Mouse (Mus musculus) regulatory T cell (primary cell): ENCODE data around the gene Erich3.

Experiments used
- in situ Hi-C: fragments of 300-600 bp; cut with MboI, MseI; formaldehyde crosslinking; loops from one replicate; pipeline ENCODE4 v1.15.1; 2025; ENCODE audit warnings: high pct_unique_total_duplicates

Erich3 gene

GRCm38 (mm10) chr3:154673326-154673725 lies 9.7 kb downstream of the Erich3 start:
- in situ Hi-C loops: no loop called here

GRCm38 (mm10) chr3:154682570-154682969 lies 18.9 kb downstream of the Erich3 start:
- in situ Hi-C loops: no loop called here

GRCm38 (mm10) chr3:154683667-154684066 lies 20.0 kb downstream of the Erich3 start:
- in situ Hi-C loops: no loop called here

- in situ Hi-C loops: no loop called here
Observed at GRCm38 (mm10) chr3:154690260-154690659, 26.6 kb downstream of the Erich3 start.

DNA sequence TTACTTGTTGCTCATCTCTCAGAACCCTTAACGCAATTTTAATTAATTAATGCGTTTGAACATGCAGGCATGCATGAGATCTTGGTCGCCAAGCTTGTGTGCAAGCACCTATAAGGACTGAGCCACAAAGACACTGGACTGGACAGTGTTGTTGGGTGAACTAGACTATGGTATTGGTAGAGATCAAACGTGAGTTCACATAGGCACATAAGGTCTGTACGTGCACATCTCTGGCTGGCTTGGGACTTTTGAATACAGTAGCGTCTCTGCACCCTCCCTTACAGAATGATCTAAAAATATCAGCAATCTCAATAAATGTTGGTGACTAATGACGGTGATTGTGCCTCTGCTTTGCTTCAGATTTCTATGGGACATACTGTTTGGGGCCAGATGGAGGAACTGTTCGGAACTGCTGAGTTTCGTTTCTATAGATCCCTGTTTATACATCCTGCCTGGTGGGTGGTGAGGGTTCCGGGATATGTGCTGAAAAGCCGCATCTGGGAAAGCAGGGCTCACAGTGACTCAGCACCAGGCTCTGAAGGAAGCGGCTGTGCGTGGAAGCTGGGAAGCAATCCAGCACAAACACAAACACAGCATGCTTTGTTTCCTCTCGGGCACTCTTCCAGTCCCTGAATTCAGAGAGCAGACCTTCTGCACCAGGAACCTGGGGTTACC lies 28.4 kb downstream of the Erich3 start:
- in situ Hi-C loops: no loop called here

DNA sequence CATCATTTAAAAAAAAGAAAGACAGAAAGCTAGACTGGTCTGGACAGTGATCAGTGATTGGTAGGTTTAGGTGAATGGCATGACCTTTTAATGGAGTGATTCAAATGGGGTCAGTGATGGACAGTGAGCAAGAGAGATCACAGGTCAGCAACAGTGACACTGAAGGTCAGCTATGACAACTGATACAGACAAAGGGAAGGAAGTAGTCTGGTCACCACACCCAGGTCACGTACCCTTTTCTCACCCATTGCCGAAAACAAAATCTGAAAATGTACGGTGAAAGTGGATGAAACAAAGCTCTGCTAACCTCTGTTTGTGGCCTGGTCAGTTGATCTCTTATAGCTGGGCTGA lies 28.9 kb downstream of the Erich3 start:
- in situ Hi-C loops: no loop called here

- in situ Hi-C loops: no loop called here
Observed at GRCm38 (mm10) chr3:154693902-154694301, 30.2 kb downstream of the Erich3 start.

- in situ Hi-C loops: no loop called here
Observed at GRCm38 (mm10) chr3:154696611-154697010, 33.0 kb downstream of the Erich3 start.

- in situ Hi-C loops: no loop called here
Observed at GRCm38 (mm10) chr3:154698907-154699306, 35.2 kb downstream of the Erich3 start.

- in situ Hi-C loops: no loop called here
Observed at GRCm38 (mm10) chr3:154700296-154700695, 36.6 kb downstream of the Erich3 start.

DNA sequence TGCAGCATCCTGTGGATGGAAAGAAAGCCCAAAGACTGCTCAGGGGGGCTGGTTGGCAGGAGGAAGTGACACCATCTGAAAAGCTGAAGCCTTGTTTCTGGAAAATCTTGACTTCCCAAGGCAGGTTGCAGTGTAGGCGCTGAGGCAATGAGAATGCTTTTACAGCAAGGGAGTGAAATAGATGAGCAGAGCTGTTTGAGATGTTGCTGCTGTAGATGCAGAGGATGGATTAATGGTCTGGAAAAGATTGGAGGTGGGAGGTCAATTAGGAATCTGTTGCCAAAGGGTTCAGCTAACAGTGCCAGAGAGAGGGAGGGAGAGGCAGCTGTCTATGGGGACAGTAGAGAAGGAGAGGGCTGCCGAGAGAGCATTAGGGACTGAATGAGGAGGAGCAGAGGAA lies 37.1 kb downstream of the Erich3 start:
- in situ Hi-C loops: no loop called here

GRCm38 (mm10) chr3:154704755-154705154 lies 41.1 kb downstream of the Erich3 start:
- in situ Hi-C loops: no loop called here

DNA sequence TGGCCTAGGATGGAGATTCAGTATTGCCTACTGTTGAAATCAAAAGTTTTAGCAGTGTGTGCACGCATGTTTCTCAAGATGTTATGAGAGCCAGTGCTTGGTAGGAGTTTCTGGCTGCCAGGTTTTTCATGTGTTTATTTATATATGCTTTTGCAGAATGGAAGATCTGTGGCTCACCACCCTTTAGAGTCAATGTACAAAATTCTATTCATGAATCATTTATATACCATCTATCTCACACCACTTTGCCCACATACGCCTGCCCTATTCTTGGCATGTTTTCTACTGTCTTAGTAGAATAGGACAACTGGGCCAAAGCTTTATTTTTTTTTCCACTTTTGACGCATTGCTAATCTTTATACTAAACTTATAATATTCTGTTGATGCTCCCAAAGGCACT lies 44.5 kb downstream of the Erich3 start:
- in situ Hi-C loops: no loop called here

- in situ Hi-C loops: no loop called here
Observed at GRCm38 (mm10) chr3:154723198-154723597, 59.5 kb downstream of the Erich3 start.

DNA sequence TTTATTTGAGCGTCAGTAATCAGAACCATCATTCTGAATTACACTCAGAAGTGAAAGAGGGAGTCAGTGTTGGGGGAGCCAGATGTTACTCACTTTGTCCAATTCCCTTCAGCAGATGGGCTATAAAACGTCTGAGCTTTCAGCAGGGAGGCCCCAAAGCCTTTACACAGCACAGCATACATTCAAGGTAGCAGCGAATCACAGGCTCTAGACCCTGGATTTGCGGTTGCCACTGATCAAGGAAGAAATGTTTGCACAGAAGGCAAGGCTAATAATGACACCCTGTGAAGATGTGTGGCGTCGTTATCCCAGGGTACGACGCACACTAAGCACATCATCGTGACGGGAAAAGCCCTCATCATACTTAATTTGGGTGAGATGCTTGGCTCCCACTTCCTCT lies 67.8 kb downstream of the Erich3 start:
- in situ Hi-C loops: no loop called here

DNA sequence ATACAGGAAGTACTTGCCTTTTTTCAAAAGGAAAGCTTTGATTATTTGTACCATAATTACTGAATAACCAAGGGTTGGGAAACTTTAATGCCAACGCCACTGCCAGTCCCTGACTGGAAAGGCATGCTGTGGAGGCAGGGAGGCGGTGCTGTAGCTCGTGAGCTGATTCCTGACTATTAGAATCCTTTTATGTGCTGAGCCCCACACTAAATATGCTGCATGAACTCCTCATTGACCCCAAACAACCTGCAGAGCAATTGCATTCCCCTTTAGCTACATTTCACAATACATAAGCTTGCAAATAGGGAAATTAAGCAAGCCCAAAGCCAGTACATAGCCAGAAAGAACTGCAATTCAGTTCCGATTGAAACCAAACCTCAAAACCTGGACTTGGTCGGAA lies 77.8 kb downstream of the Erich3 start:
- in situ Hi-C loops: no loop called here

GRCm38 (mm10) chr3:154742927-154743326 lies 79.3 kb downstream of the Erich3 start:
- in situ Hi-C loops: no loop called here

GRCm38 (mm10) chr3:154744317-154744716 lies 80.7 kb downstream of the Erich3 start:
- in situ Hi-C loops: no loop called here

DNA sequence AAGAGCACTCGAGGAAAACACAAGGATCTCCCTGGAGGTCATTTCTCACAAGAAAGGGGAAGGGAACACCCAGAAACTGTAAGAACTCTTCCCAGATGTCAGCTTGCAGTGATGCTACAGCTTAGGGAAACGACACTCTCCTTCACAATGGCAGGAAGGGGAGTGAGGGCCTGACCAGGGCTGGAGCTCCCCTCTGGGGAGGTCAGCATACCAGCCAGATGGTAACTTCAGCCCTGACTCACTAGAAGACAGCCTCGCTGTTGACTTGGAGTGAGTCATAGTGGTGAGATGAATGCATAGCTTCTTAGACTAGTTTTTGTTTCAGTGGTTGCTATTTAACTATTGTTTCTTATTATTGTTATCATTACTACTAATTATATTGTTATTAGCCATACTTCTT lies 90.8 kb downstream of the Erich3 start:
- in situ Hi-C loops: no loop called here

- in situ Hi-C loops: no loop called here
Observed at GRCm38 (mm10) chr3:154755225-154755624, 91.6 kb downstream of the Erich3 start.

DNA sequence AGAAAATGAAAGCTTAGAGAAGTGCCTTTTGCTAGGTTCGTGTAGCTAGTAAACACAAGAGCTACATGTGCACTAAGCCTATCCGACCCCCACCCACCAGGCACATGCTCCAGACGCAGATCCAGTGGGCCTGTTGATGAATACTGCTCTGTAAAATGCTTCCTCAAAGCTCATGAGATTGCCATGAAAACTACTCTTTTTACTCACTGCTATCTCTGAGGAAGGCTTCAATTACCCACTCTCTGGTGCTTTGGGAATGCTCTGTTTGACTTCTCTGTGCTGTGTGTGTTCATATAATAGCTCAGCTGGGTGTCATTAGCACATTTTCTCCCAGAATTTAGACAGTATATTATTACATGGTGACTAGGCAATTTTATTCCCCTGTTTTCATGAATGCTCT lies 94.4 kb downstream of the Erich3 start:
- in situ Hi-C loops: no loop called here

DNA sequence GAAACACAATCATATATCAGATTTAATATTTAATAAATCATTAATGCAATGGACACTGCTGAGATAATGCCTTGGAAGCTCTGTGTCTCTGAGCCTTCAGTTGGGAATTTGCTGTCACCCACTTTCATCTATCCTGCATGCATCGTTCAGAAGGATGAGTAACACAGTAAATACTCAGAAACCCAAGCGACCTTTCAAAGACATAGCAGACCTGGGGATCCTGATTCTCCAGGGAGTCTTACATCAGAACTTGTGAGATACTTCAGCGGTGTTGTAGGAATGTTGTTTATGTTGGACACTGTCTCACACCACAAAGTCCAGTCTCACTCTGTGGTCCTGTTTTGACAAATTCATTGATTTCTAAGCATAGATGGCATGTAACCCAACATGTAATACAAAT lies 97.4 kb downstream of the Erich3 start:
- in situ Hi-C loops: no loop called here

- in situ Hi-C loops: no loop called here
Observed at GRCm38 (mm10) chr3:154763374-154763773, 99.7 kb downstream of the Erich3 start.

DNA sequence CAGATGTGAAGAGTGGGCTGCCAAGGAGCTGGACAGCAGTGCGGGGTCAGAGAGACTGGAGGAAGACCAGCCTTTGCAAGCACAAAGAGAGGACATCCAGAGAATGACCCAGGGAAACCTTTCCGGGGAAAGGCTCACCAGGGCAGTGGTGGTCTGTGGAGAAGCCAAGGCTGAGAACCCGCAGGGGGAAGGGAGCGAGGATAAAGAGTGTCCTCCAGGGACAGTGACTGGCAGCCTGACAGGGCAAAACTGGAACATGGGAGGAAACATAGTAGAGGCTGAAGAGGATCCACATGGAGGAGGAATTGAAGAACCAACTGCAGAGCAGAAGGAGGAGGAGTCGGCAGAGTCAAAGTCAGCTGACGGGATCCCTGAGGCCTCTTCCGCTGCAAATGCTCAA lies 100.5 kb downstream of the Erich3 start:
- in situ Hi-C loops: no loop called here
